Mouse (Mus musculus): ENCODE measurements around the gene Tmed8.

- no peak for TF ChIP-seq CTCF (IDR thresholded peaks at IDR 0.05; ENCODE audit: borderline replicate concordance, control insufficient read depth, extremely low read depth, insufficient read depth, low read length, poor library complexity)
- no peak for TF ChIP-seq POLR2A (IDR thresholded peaks at IDR 0.05; ENCODE audit: control insufficient read depth, extremely low read depth, insufficient read depth, low read length, poor library complexity)
Measured at GRCm38 (mm10) chr12:87137439-87138341, 62.6 kb downstream of the Tmed8 start.

All from thymus, adult 2 months (tissue).